Mouse (Mus musculus): Measurements from ENCODE around the gene Mapk10. TPM values are rescaled to one million over a fixed set of nuclear protein-coding genes. Genes with fewer than 3 reads are reported as not detected.

The Mapk10 gene
- polyA plus RNA-seq, 1 experiment from 2014 or later: 0.86 TPM

DNA sequence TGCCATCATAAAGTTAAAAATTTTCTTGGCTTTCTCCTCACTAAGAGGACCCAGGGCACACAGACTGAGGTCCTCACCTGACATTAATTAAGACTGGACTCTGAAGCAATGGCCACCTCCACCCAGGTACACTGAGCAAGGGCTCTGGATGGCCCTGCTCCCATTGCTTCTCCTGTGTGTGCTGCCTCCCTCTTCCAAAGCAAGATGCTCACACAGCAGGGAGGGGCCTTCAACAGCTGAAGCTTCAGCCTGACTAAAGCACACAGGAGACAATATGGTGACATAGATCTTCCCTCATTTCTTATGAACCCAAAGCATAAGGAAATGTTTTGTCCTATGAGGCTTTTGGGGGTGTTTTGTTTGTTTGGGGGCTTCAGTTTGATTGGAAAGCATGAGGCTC, 215.2 kb downstream of the Mapk10 start:
- Histone ChIP-seq H3K4me1 (ENCODE audit: control insufficient read depth, insufficient read depth, low read length) (no peaks in the 10 kb centered on the region), H3K4me2 (no peak overlapping the region), H3K27ac (ENCODE audit: low read depth, low read length) (no peak overlapping the region), H3K9me3 (replicated peaks; ENCODE audit: control insufficient read depth, low read length) (no peaks in the 10 kb centered on the region), H3K9ac (ENCODE audit: low read depth, low read length) (no peak overlapping the region), H3K27me3 (ENCODE audit: control insufficient read depth, insufficient read depth, low read length) (no peaks in the 10 kb centered on the region), H3K4me3 (ENCODE audit: low read depth, low read length) (no peak overlapping the region), H3K36me3 (ENCODE audit: control insufficient read depth, insufficient read depth, low read length) (no peaks in the 10 kb centered on the region)
- no peak for ATAC-seq (replicated peaks; ENCODE audit: insufficient number of reproducible peaks, low FRiP score, low TSS enrichment)

DNA sequence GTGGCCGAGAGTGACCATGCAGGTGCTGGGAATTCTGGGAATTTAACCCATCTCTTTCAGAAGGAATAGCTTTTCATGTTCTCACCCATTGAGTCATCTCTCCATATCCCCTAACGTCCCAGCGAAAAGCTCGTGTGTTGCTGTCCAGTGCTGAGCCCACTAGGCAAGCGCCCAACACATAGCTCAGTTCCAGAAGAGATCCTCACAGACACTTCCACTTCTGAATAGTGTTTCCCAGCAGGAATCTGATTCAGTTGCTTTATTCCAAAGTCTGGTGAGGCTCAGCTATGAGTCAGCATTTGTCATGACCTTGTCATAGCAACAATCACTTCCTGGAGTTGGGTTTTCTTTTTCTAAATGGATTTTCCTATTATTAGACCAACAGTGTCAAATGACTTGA, 217.2 kb downstream of the Mapk10 start:
- 72% methylated on average over 5 of the region's 5 CpGs for WGBS (ENCODE audit: insufficient replicate concordance)
- no peaks in the 10 kb centered on the region for H3K9me3 ChIP-seq (replicated peaks; ENCODE audit: control insufficient read depth, low read length)
- no peak overlapping the region for H3K4me3 ChIP-seq (ENCODE audit: low read depth, low read length)
- H3K36me3 ChIP-seq (ENCODE audit: control insufficient read depth, insufficient read depth, low read length): no peaks in the 10 kb centered on the region
- no peaks in the 10 kb centered on the region for H3K27me3 ChIP-seq (ENCODE audit: control insufficient read depth, insufficient read depth, low read length)
- H3K9ac ChIP-seq (ENCODE audit: low read depth, low read length): no peak overlapping the region
- no peak overlapping the region for H3K27ac ChIP-seq (ENCODE audit: low read depth, low read length)
- H3K4me1 ChIP-seq (ENCODE audit: control insufficient read depth, insufficient read depth, low read length): no peaks in the 10 kb centered on the region
- no peak for ATAC-seq (replicated peaks; ENCODE audit: insufficient number of reproducible peaks, low FRiP score, low TSS enrichment)
- no peak overlapping the region for H3K4me2 ChIP-seq

DNA sequence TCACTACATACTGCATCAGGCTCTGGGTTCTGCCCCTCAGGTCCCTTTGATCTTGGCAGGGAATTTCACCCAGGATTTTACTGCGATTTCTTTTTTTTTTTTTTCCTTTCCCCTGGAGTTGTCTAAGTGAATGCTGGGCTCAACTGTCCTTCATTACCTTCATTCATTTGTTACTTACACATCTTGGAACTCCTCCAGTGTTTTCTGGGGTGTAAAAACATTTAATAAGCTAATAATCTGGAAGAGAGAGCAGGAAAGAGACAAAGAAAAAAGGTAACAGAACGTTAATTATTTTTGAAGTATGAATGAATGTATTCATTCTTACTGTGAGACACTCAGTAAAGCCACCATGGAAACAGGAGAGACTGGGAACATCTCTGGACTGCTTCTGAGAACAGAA, 219.4 kb downstream of the Mapk10 start:
- WGBS (ENCODE audit: insufficient replicate concordance): 65% methylated on average over 2 of the region's 2 CpGs
- no peaks in the 10 kb centered on the region for H3K27me3 ChIP-seq (ENCODE audit: control insufficient read depth, insufficient read depth, low read length)
- no peak overlapping the region for H3K9ac ChIP-seq (ENCODE audit: low read depth, low read length)
- no peak overlapping the region for H3K4me2 ChIP-seq
- no peaks in the 10 kb centered on the region for H3K36me3 ChIP-seq (ENCODE audit: control insufficient read depth, insufficient read depth, low read length)
- no peak overlapping the region for H3K27ac ChIP-seq (ENCODE audit: low read depth, low read length)
- ATAC-seq (replicated peaks; ENCODE audit: insufficient number of reproducible peaks, low FRiP score, low TSS enrichment): no peak
- H3K4me1 ChIP-seq (ENCODE audit: control insufficient read depth, insufficient read depth, low read length): no peaks in the 10 kb centered on the region
- H3K4me3 ChIP-seq (ENCODE audit: low read depth, low read length): no peak overlapping the region
- H3K9me3 ChIP-seq (replicated peaks; ENCODE audit: control insufficient read depth, low read length): no peaks in the 10 kb centered on the region

DNA sequence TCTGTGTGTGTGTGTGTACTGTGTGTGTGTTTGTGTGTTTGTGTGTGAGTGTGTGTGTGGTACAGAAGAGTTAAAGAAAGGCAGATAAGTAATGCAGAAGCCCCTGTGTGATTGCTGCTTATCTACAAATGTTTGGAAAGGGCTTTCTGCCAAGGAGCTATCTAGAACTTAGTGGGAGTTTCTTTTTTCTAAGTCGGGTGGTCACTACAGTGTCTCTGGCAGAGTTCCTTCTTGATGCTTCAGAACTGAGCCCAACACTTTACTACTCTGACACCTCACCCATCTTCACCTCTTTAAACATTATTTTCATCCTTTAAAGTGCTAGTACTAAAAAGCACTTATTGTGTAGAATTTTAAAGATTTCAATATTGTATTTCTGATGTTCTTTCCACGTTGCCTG, 232.8 kb downstream of the Mapk10 start:
- Histone ChIP-seq H3K4me2 (no peak overlapping the region), H3K9ac (ENCODE audit: low read depth, low read length) (no peak overlapping the region), H3K4me3 (ENCODE audit: low read depth, low read length) (no peak overlapping the region), H3K36me3 (ENCODE audit: control insufficient read depth, insufficient read depth, low read length) (no peaks in the 10 kb centered on the region), H3K9me3 (replicated peaks; ENCODE audit: control insufficient read depth, low read length) (no peaks in the 10 kb centered on the region), H3K27me3 (ENCODE audit: control insufficient read depth, insufficient read depth, low read length) (no peaks in the 10 kb centered on the region), H3K27ac (ENCODE audit: low read depth, low read length) (no peak overlapping the region), H3K4me1 (ENCODE audit: control insufficient read depth, insufficient read depth, low read length) (no peaks in the 10 kb centered on the region)
- no peak for ATAC-seq (replicated peaks; ENCODE audit: insufficient number of reproducible peaks, low FRiP score, low TSS enrichment)
- 55% methylated on average over 2 of the region's 2 CpGs for WGBS (ENCODE audit: insufficient replicate concordance)

DNA sequence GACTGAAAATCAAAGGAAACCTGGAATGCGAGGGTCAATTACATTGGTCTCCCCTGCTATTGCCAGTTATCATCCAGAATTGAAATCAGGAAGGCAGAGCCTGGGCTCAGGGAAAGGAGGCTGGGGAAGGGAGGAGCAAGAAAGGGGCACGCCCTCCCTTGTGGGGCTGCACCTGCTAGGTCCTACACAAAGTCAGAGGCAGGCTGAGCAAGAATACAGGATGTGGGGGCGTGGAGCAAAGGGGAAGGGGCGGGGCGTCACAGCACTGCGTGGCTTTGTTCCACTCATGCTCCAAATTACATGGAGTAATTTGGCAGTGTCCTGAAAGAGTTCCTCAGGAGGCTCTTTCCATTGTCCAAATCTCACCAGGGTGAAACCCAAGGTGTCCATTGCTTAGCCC, 234.0 kb downstream of the Mapk10 start:
- Histone ChIP-seq H3K27ac (ENCODE audit: low read depth, low read length) (no peak overlapping the region), H3K9me3 (replicated peaks; ENCODE audit: control insufficient read depth, low read length) (no peaks in the 10 kb centered on the region), H3K4me3 (ENCODE audit: low read depth, low read length) (no peak overlapping the region), H3K27me3 (ENCODE audit: control insufficient read depth, insufficient read depth, low read length) (no peaks in the 10 kb centered on the region), H3K9ac (ENCODE audit: low read depth, low read length) (no peak overlapping the region), H3K36me3 (ENCODE audit: control insufficient read depth, insufficient read depth, low read length) (no peaks in the 10 kb centered on the region), H3K4me2 (no peak overlapping the region), H3K4me1 (ENCODE audit: control insufficient read depth, insufficient read depth, low read length) (no peaks in the 10 kb centered on the region)
- WGBS (ENCODE audit: insufficient replicate concordance): 55% methylated on average over 6 of the region's 6 CpGs
- no peak for ATAC-seq (replicated peaks; ENCODE audit: insufficient number of reproducible peaks, low FRiP score, low TSS enrichment)

DNA sequence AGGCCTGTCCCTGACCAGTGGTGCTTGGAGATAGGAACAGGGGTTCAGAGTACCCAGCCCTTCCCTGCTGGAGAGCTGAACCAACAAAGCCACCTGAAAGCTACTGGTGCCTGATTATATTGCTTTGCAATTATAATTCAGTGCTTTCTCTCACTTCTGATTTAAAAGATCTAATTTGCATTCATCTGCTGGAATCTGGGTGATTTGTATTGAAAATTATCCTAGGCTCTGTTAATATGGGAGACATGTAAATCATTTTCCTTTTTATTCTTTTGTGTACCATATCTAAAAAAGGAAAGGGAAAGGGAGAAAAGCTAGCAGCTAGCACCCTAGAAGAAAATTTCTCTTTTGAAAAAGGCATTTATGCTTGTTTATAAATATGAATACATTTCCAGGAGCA, 234.6 kb downstream of the Mapk10 start:
- Histone ChIP-seq H3K9me3 (replicated peaks; ENCODE audit: control insufficient read depth, low read length) (no peaks in the 10 kb centered on the region), H3K27ac (ENCODE audit: low read depth, low read length) (no peak overlapping the region), H3K36me3 (ENCODE audit: control insufficient read depth, insufficient read depth, low read length) (no peaks in the 10 kb centered on the region), H3K4me1 (ENCODE audit: control insufficient read depth, insufficient read depth, low read length) (no peaks in the 10 kb centered on the region), H3K4me3 (ENCODE audit: low read depth, low read length) (no peak overlapping the region), H3K27me3 (ENCODE audit: control insufficient read depth, insufficient read depth, low read length) (no peaks in the 10 kb centered on the region), H3K4me2 (no peak overlapping the region), H3K9ac (ENCODE audit: low read depth, low read length) (no peak overlapping the region)
- no peak for ATAC-seq (replicated peaks; ENCODE audit: insufficient number of reproducible peaks, low FRiP score, low TSS enrichment)

DNA sequence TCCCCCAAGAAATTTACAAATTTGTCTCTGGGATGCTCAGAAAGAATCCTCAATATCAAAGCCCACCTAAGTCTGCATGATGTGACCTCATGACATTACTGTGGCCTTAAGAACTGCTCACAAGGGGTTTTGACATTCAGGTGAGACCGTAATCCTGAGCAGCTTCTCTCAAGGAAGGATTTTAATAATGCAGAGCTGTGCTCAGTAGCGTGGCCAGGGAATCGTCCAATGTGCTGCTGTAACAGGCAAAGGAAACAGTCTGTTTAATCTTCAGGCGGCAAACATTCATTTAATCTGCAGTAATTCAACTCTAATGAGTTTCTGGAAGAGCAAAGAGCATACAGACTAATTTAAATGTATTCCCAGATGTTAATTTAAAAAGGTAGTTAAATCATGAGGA, 236.7 kb downstream of the Mapk10 start:
- H3K4me2 ChIP-seq: no peak overlapping the region
- WGBS (ENCODE audit: insufficient replicate concordance): 78% methylated on average over 4 of the region's 4 CpGs
- no peak overlapping the region for H3K27ac ChIP-seq (ENCODE audit: low read depth, low read length)
- ATAC-seq (replicated peaks; ENCODE audit: insufficient number of reproducible peaks, low FRiP score, low TSS enrichment): no peak
- H3K4me3 ChIP-seq (ENCODE audit: low read depth, low read length): no peak overlapping the region
- no peaks in the 10 kb centered on the region for H3K4me1 ChIP-seq (ENCODE audit: control insufficient read depth, insufficient read depth, low read length)
- no peaks in the 10 kb centered on the region for H3K36me3 ChIP-seq (ENCODE audit: control insufficient read depth, insufficient read depth, low read length)
- H3K27me3 ChIP-seq (ENCODE audit: control insufficient read depth, insufficient read depth, low read length): no peaks in the 10 kb centered on the region
- no peak overlapping the region for H3K9ac ChIP-seq (ENCODE audit: low read depth, low read length)
- H3K9me3 ChIP-seq (replicated peaks; ENCODE audit: control insufficient read depth, low read length): no peaks in the 10 kb centered on the region

DNA sequence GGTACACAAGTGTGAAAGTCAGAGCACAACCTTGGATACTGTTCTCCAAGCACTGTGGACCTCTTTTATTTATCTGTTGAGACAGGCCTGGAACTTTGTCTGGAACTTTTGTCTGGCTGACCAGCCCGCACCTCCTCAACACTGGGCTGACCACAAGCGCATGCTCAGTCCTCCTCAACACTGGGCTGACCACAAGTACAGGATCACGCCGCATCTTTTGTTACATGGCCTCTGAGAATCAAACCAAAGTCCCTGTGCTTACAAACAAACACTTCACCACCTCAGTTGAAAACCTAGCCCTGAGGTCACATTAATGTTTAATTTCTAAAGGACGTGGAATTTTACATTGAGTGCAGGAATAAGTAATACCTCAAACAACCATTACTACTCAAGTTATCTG, 246.7 kb downstream of the Mapk10 start:
- H3K27me3 ChIP-seq (ENCODE audit: control insufficient read depth, insufficient read depth, low read length): no peaks in the 10 kb centered on the region
- H3K4me1 ChIP-seq (ENCODE audit: control insufficient read depth, insufficient read depth, low read length): no peaks in the 10 kb centered on the region
- H3K27ac ChIP-seq (ENCODE audit: low read depth, low read length): no peak overlapping the region
- no peak overlapping the region for H3K4me3 ChIP-seq (ENCODE audit: low read depth, low read length)
- no peaks in the 10 kb centered on the region for H3K36me3 ChIP-seq (ENCODE audit: control insufficient read depth, insufficient read depth, low read length)
- H3K4me2 ChIP-seq: no peak overlapping the region
- H3K9ac ChIP-seq (ENCODE audit: low read depth, low read length): no peak overlapping the region
- WGBS (ENCODE audit: insufficient replicate concordance): 87% methylated on average over 5 of the region's 5 CpGs
- no peaks in the 10 kb centered on the region for H3K9me3 ChIP-seq (replicated peaks; ENCODE audit: control insufficient read depth, low read length)
- no peak for ATAC-seq (replicated peaks; ENCODE audit: insufficient number of reproducible peaks, low FRiP score, low TSS enrichment)

DNA sequence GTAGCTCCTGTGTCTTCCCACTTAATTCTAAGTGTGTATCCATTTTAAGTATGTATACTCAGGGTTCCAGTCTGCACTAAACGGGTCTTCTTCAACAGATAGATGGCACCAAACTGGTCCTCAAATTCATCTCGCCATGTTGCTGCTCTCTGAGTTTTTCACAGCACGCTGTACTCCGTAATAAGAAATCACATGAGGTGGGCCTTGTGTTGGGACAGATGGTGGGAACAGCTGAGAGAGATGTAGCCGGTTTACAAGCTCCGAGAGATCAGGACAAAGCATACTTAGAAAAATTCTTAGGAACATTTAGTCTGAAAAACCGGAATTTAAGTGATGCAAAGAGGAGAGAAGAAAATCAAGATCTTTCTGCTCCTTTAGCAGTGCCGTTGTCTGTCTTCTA, 257.7 kb downstream of the Mapk10 start:
- Histone ChIP-seq H3K9me3 (replicated peaks; ENCODE audit: control insufficient read depth, low read length) (no peaks in the 10 kb centered on the region), H3K27ac (ENCODE audit: low read depth, low read length) (no peak overlapping the region), H3K36me3 (ENCODE audit: control insufficient read depth, insufficient read depth, low read length) (no peaks in the 10 kb centered on the region), H3K9ac (ENCODE audit: low read depth, low read length) (no peak overlapping the region), H3K4me1 (ENCODE audit: control insufficient read depth, insufficient read depth, low read length) (no peaks in the 10 kb centered on the region), H3K4me3 (ENCODE audit: low read depth, low read length) (no peak overlapping the region), H3K4me2 (no peak overlapping the region), H3K27me3 (ENCODE audit: control insufficient read depth, insufficient read depth, low read length) (no peaks in the 10 kb centered on the region)
- WGBS (ENCODE audit: insufficient replicate concordance): 83% methylated on average over 8 of the region's 8 CpGs
- ATAC-seq (replicated peaks; ENCODE audit: insufficient number of reproducible peaks, low FRiP score, low TSS enrichment): no peak

All from heart, embryonic 11.5 days (tissue).